Comparison of ENCODE assay signal across 10 mouse cellular contexts in the genomic region with DNA sequence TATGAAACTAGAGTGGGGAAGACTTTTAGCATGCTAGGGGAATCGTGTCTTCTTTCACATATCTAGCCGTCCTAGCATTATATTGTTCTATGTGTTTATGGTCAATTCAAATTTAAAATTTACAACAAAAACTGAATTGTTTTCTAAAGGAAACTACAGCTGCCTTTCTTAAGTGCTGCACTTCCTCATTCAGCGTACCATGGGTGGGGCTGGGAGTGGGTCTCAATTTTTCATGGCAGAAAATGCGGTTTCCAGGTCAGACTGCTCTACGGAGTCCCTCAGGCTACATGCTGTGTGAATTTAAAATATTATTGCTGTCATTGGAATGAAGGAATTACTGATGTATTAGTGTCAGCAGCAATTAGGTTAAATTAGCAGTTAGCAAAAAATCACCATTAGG. TPM values are rescaled to one million over a fixed set of nuclear protein-coding genes. Genes with fewer than 3 reads are reported as not detected.
DNase-seq lines count a peak whose midpoint lies in the region; ATAC-seq and TF ChIP-seq lines count a peak whose summit lies in the region.
"Had no signal": no experiment of that assay in that cellular context is flagged by ENCODE, and none has a peak within 500 bp of the region (broad histone marks: within the 10 kb centered on the region; RNA-seq: fewer than 3 reads in every experiment).

No protein-coding gene starts in this region.

- no peaks in the 10 kb centered on the region for H3K36me3 ChIP-seq in lung, embryonic 15.5 days
- H3K36me3 ChIP-seq in myocyte (ENCODE audit: control insufficient read depth, insufficient read depth), result peaks cover 17% of the 10 kb centered on the region
- H3K36me3 ChIP-seq in forebrain, postnatal 0 days (ENCODE audit: insufficient read depth), result peaks cover 18% of the 10 kb centered on the region

- peak overlapping the region; percentile 25; the same call in 1 of the 2 replicates for H3K27ac ChIP-seq in lung, embryonic 15.5 days
- H3K27ac ChIP-seq in brown adipose tissue, adult 24 weeks (replicated peaks; ENCODE audit: low read depth, low read length), result 0 out of 2 replicates have a peak overlapping the region, but pooled peaks have one; percentile 18
- no peak overlapping the region for H3K27ac ChIP-seq in forebrain, postnatal 0 days (ENCODE audit: low read depth, low read length)
- H3K27ac ChIP-seq: kidney, embryonic 15.5 days had no signal

- H3K4me1 ChIP-seq in lung, embryonic 15.5 days, result peaks cover 16% of the 10 kb centered on the region
- H3K4me1 ChIP-seq in brown adipose tissue, adult 24 weeks (ENCODE audit: control insufficient read depth, insufficient read depth, insufficient read length, low read length), result peaks cover 5% of the 10 kb centered on the region
- 0 out of 2 replicates have a peak, but pooled peaks cover 5% of the 10 kb centered on the region for H3K4me1 ChIP-seq in forebrain, postnatal 0 days (ENCODE audit: insufficient read depth)

- WGBS in lung, embryonic 15.5 days, result 76% methylated on average over 5 of the region's 5 CpGs
- 86% methylated on average over 5 of the region's 5 CpGs for WGBS in forebrain, postnatal 0 days

- H3K4me2 ChIP-seq in lung, embryonic 15.5 days, result no peak overlapping the region
- H3K4me2 ChIP-seq in myocyte (ENCODE audit: low read depth), result peak overlapping the region; percentile 65
- no peak overlapping the region for H3K4me2 ChIP-seq in forebrain, postnatal 0 days (ENCODE audit: low read depth)
- H3K4me2 ChIP-seq: kidney, embryonic 15.5 days had no signal

- ATAC-seq in lung, embryonic 15.5 days (ENCODE audit: borderline replicate concordance, extremely low read depth, low FRiP score, low TSS enrichment), result no peak
- ATAC-seq in forebrain, postnatal 0 days, result no peak

- no peak overlapping the region for H3ac ChIP-seq in myocyte (ENCODE audit: control insufficient read depth, insufficient read length)

- H3K9ac ChIP-seq in lung, embryonic 15.5 days, result no peak overlapping the region
- no peak overlapping the region for H3K9ac ChIP-seq in forebrain, postnatal 0 days
- H3K9ac ChIP-seq: kidney, embryonic 15.5 days had no signal

- no peak for TF ChIP-seq CTCF in forebrain, postnatal 0 days (IDR thresholded peaks at IDR 0.05; ENCODE audit: low read depth)

- H3K4me3 ChIP-seq in lung, embryonic 15.5 days, result no peak overlapping the region
- no peak overlapping the region for H3K4me3 ChIP-seq in brown adipose tissue, adult 24 weeks (ENCODE audit: insufficient read depth, low read depth, low read length)
- H3K4me3 ChIP-seq in myocyte, result no peak overlapping the region
- H3K4me3 ChIP-seq in forebrain, postnatal 0 days (ENCODE audit: low read depth, low read length), result no peak overlapping the region
- H3K4me3 ChIP-seq: erythroblast, embryonic 14.5 days; kidney, embryonic 15.5 days had no signal

- H3K79me2 ChIP-seq in myocyte (ENCODE audit: control insufficient read depth, insufficient read depth), result no peaks in the 10 kb centered on the region

- TF ChIP-seq POLR2A in myocyte (IDR thresholded peaks at IDR 0.05; ENCODE audit: insufficient read length, low read depth), result no peak

- H3K9me3 ChIP-seq in lung, embryonic 15.5 days, result no peaks in the 10 kb centered on the region
- H3K9me3 ChIP-seq in forebrain, postnatal 0 days (ENCODE audit: low read length), result no peaks in the 10 kb centered on the region
- H3K9me3 ChIP-seq: kidney, embryonic 15.5 days had no signal

- H3K27me3 ChIP-seq in lung, embryonic 15.5 days, result no peaks in the 10 kb centered on the region
- H3K27me3 ChIP-seq in myocyte (ENCODE audit: control insufficient read depth, insufficient read depth, insufficient read length), result no peaks in the 10 kb centered on the region
- H3K27me3 ChIP-seq in forebrain, postnatal 0 days (ENCODE audit: insufficient read depth, low read length), result no peaks in the 10 kb centered on the region
- H3K27me3 ChIP-seq: kidney, embryonic 15.5 days had no signal

- no peak for DNase-seq in lung, adult 18-20 months
- peak; percentile 22 for DNase-seq in liver
- DNase-seq in thymus, postnatal 10 days (ENCODE audit: low spot score in 2 of 2), result no peak
- no peak for DNase-seq in forebrain, postnatal 0 days
- DNase-seq: thymus, postnatal 14 days had no signal

TF ChIP-seq in myocyte, 11 proteins besides CTCF, POLR2A, EP300 and RAD21:
- TF ChIP-seq TCF12 (IDR thresholded peaks at IDR 0.05; ENCODE audit: insufficient read depth, poor library complexity, severe bottlenecking), result no peak
- TF ChIP-seq TCF3 (IDR thresholded peaks at IDR 0.05; ENCODE audit: insufficient read length, low read depth), result no peak
- TF ChIP-seq MAX (IDR thresholded peaks at IDR 0.05; ENCODE audit: low read depth), result no peak
- TF ChIP-seq MYOG (IDR thresholded peaks at IDR 0.05; ENCODE audit: control insufficient read depth in 1 of 3, insufficient read depth in 1 of 3, insufficient read length in 2 of 3, low read depth in 2 of 3), result no peak
- no peak for TF ChIP-seq E2F4 (IDR thresholded peaks at IDR 0.05; ENCODE audit: insufficient read depth)
- TF ChIP-seq CEBPB (IDR thresholded peaks at IDR 0.05; ENCODE audit: insufficient read depth, poor library complexity, severe bottlenecking), result no peak
- no peak for TF ChIP-seq USF1 (IDR thresholded peaks at IDR 0.05; ENCODE audit: low read depth)
- TF ChIP-seq POLR2AphosphoS2 (IDR thresholded peaks at IDR 0.05; ENCODE audit: insufficient read length, low read depth), result no peak
- TF ChIP-seq REST (IDR thresholded peaks at IDR 0.05; ENCODE audit: insufficient read depth, insufficient read length), result no peak
- no peak for TF ChIP-seq MYOD1 (IDR thresholded peaks at IDR 0.05; ENCODE audit: control insufficient read depth in 1 of 3, insufficient read length in 2 of 3, low read depth in 2 of 3)
- TF ChIP-seq SRF (IDR thresholded peaks at IDR 0.05; ENCODE audit: control insufficient read depth, insufficient read length, low read depth), result no peak
TF ChIP-seq in myocyte: peak in this region for 0.

RNA-seq across cellular contexts. Expression of gene Synj1, which starts 15.6 kb away (rescaled TPM):
- 13.3 and 14.6 TPM in 2 replicates for polyA plus RNA-seq in lung, embryonic 15.5 days (2015; fragmentation: Nextera tagmentation; extraction: Ambion mirVana)
- polyA plus RNA-seq in brown adipose tissue, adult 24 weeks (2012; ENCODE audit: insufficient read depth, insufficient read length, missing spikeins), result 9.6 and 11.7 TPM in 2 replicates
- 10.0 TPM for polyA plus RNA-seq in myocyte (2012; fragmentation: generic; extraction: Trizol)
- total RNA-seq in forebrain, postnatal 0 days (2014; rRNA removed), result 48.2 and 62.5 TPM in 2 replicates
- 24.8 and 38.0 TPM in 2 replicates for polyA plus RNA-seq in forebrain, postnatal 0 days (2015; fragmentation: Nextera tagmentation; extraction: Ambion mirVana)

RNA-seq across cellular contexts. Expression of gene Paxbp1, which starts 48.8 kb away (rescaled TPM):
- polyA plus RNA-seq in lung, embryonic 15.5 days (2015; fragmentation: Nextera tagmentation; extraction: Ambion mirVana), result 44.0 and 48.0 TPM in 2 replicates
- polyA plus RNA-seq in brown adipose tissue, adult 24 weeks (2012; ENCODE audit: insufficient read depth, insufficient read length, missing spikeins), result 13.5 and 24.4 TPM in 2 replicates
- 8.8 TPM for polyA plus RNA-seq in myocyte (2012; fragmentation: generic; extraction: Trizol)
- total RNA-seq in forebrain, postnatal 0 days (2014; rRNA removed), result 80.0 and 88.6 TPM in 2 replicates
- polyA plus RNA-seq in forebrain, postnatal 0 days (2015; fragmentation: Nextera tagmentation; extraction: Ambion mirVana), result 10.3 and 19.5 TPM in 2 replicates
